Mouse (Mus musculus) liver, adult 2 months (tissue): ENCODE results near the gene Slc39a11.

Experiments
- CTCF ChIP-seq: fragments of 200-500 bp; IDR thresholded peaks from 2 replicates; pipeline ENCODE4 v1.5.1; 2011; ENCODE audit warnings: low read depth, low read length, control low read depth
- POLR2A ChIP-seq: fragments of 200-500 bp; IDR thresholded peaks from 2 replicates; pipeline ENCODE4 v1.6.1; 2011; ENCODE audit warnings: low read length, control low read depth; ENCODE audit not compliant: insufficient read depth; ENCODE audit errors: extremely low read depth

DNA sequence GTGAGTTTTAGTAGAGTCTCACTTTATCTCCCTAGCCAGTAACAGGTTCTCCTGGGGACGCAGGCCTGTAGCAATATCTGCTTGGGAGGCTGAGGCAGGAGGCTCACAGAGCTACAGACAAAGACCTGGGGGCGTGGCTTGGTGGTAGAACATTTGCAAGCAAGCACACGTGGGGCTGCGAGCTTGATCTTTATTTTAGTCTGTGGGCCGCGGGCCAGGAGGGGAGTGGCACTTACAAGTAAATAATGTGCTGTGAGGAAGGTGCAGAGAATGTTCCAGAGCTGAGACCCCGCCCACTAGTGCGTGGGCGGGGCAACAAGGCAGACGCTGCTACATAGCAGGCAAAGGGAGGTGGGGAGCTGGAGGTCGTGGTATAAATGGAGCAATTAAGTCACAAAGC lies 250.3 kb downstream of the Slc39a11 start:
- no peak for TF ChIP-seq CTCF
- TF ChIP-seq POLR2A, result no peak
